Mouse (Mus musculus): ENCODE measurements around the gene Olfr90. TPM values are rescaled to one million over a fixed set of nuclear protein-coding genes. Genes with fewer than 3 reads are reported as not detected.
"Not testable (repeated sequence)": the region's sequence is repeated elsewhere in the genome, so short reads cannot be mapped to it uniquely, and the experiment has no call there.

Gene Olfr90
- 0.14 TPM in 1 of 2 replicates, not detected in the other for polyA plus RNA-seq (2012; rRNA removed)

- Histone ChIP-seq H3K4me1 (ENCODE audit: control insufficient read depth, insufficient read depth, insufficient read length) (no peaks in the 10 kb centered on the region), H3K27ac (ENCODE audit: insufficient read depth, low read length) (no peak within 1 kb of the TSS), H3K4me3 (ENCODE audit: extremely low read depth, insufficient read depth, insufficient read length) (no peak within 1 kb of the TSS), H3K27me3 (ENCODE audit: control insufficient read depth, insufficient read depth, low read length) (no peaks in the 10 kb centered on the region), H3K36me3 (ENCODE audit: control insufficient read depth, insufficient read depth, low read length) (no peaks in the 10 kb centered on the region)
- TF ChIP-seq CTCF (IDR thresholded peaks at IDR 0.05; ENCODE audit: extremely low read depth, insufficient read depth, insufficient read length, insufficient replicate concordance) (no peak), POLR2A (IDR thresholded peaks at IDR 0.05; ENCODE audit: low read depth, low read length) (no peak)
- DNase-seq (ENCODE audit: low read depth in 1 of 2, low spot score in 2 of 2): no peak
These were observed at the start of gene Olfr90 for GRCm38 (mm10) chr17:37088399-37088798. Gene Olfr90 (minus strand): TSS chr17:37088499.

DNA sequence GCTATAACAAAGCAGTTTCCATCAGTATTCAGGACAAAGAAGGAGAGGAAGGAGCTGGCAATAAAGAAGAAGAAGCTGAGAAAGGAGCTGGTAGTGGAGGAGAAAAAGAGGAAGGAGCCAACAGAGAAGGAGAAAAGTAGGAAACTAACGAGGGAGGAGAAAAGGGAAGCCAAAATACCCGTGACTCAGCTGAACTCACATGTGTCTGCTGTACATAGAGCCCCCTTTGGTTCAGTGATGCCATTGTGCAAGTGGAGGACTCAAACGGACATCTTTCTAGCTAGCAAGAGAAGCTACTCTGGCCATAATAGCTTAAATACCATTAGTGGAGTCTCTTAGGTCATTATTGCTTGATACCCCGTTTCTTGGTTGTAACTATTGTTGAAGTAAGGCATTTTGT, 43.1 kb upstream of the Olfr90 start:
- not testable (repeated sequence) for H3K4me3 ChIP-seq (ENCODE audit: extremely low read depth, insufficient read depth, insufficient read length); H3K27ac ChIP-seq (ENCODE audit: insufficient read depth, low read length); H3K27me3 ChIP-seq (ENCODE audit: control insufficient read depth, insufficient read depth, low read length); H3K4me1 ChIP-seq (ENCODE audit: control insufficient read depth, insufficient read depth, insufficient read length); DNase-seq (ENCODE audit: low read depth in 1 of 2, low spot score in 2 of 2); H3K36me3 ChIP-seq (ENCODE audit: control insufficient read depth, insufficient read depth, low read length)
- 30% methylated on average over 4 of the region's 4 CpGs for WGBS

DNA sequence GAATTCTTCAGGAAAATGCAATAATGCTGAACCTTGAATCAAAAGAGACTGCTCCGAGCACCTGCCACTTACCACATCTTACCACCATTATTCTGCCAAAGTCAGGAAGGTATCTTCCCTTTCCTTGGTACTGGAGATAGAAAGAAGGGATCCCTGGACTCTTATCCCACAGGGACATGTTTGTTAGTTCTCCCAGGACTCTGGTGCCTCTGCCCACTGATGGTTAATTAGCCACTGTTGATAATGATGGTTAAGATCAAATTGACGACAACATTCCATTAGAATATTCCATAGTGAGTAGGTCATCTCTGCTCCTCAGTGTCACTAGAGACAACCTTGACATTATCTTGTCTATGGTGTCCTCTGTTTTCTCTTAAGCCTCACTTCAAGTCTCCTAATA, 31.7 kb upstream of the Olfr90 start, which contains the start of gene Olfr92:
Gene Olfr92, minus strand, starts transcription at position 101 of the 400 bp plus-strand sequence.
- Histone ChIP-seq H3K4me1 (ENCODE audit: control insufficient read depth, insufficient read depth, insufficient read length) (no peaks in the 10 kb centered on the region), H3K27me3 (ENCODE audit: control insufficient read depth, insufficient read depth, low read length) (no peaks in the 10 kb centered on the region), H3K27ac (ENCODE audit: insufficient read depth, low read length) (no peak within 1 kb of the TSS), H3K4me3 (ENCODE audit: extremely low read depth, insufficient read depth, insufficient read length) (no peak within 1 kb of the TSS), H3K36me3 (ENCODE audit: control insufficient read depth, insufficient read depth, low read length) (no peaks in the 10 kb centered on the region)
- WGBS: 85% methylated on average over 2 of the region's 2 CpGs
- DNase-seq (ENCODE audit: low read depth in 1 of 2, low spot score in 2 of 2): no peak
- TF ChIP-seq POLR2A (IDR thresholded peaks at IDR 0.05; ENCODE audit: low read depth, low read length) (no peak), CTCF (IDR thresholded peaks at IDR 0.05; ENCODE audit: extremely low read depth, insufficient read depth, insufficient read length, insufficient replicate concordance) (no peak)

GRCm38 (mm10) chr17:37098178-37098577, 9.9 kb upstream of the Olfr90 start, which contains the start of gene Olfr91:
Gene Olfr91 (minus strand): TSS chr17:37098278.
- H3K36me3 ChIP-seq (ENCODE audit: control insufficient read depth, insufficient read depth, low read length): no peaks in the 10 kb centered on the region
- no peaks in the 10 kb centered on the region for H3K27me3 ChIP-seq (ENCODE audit: control insufficient read depth, insufficient read depth, low read length)
- TF ChIP-seq POLR2A (IDR thresholded peaks at IDR 0.05; ENCODE audit: low read depth, low read length): no peak
- TF ChIP-seq CTCF (IDR thresholded peaks at IDR 0.05; ENCODE audit: extremely low read depth, insufficient read depth, insufficient read length, insufficient replicate concordance): no peak
- H3K4me3 ChIP-seq (ENCODE audit: extremely low read depth, insufficient read depth, insufficient read length): no peak within 1 kb of the TSS
- H3K4me1 ChIP-seq (ENCODE audit: control insufficient read depth, insufficient read depth, insufficient read length): no peaks in the 10 kb centered on the region
- no peak within 1 kb of the TSS for H3K27ac ChIP-seq (ENCODE audit: insufficient read depth, low read length)
- DNase-seq (ENCODE audit: low read depth in 1 of 2, low spot score in 2 of 2): no peak
- 91% methylated on average over 1 of the region's 1 CpGs for WGBS

GRCm38 (mm10) chr17:37093289-37093688, 5.0 kb upstream of the Olfr90 start:
- no peak for DNase-seq (ENCODE audit: low read depth in 1 of 2, low spot score in 2 of 2)

DNA sequence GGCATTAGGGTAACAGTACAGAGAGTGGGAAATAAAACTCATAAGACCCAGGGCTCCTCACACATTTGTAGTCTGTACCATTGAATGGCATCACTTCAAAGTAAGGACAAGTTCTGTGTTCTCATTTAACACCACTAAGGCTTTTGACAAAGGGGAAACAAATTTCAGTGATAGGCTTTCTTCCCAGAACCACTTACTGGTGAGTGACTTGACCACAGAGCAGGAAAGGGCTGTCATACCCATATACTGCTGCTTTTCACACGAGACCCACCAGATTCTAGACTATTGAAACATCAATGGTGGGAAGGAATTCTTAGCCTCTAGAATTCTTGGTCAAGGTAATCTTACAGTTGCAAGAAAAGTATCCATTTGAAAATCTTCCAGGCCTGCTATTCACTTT, 3.9 kb upstream of the Olfr90 start:
- DNase-seq (ENCODE audit: low read depth in 1 of 2, low spot score in 2 of 2): no peak
- 6% methylated on average over 1 of the region's 1 CpGs for WGBS

More at GRCm38 (mm10) chr17:37093289-37093688, 5.0 kb upstream of the Olfr90 start:
- Histone ChIP-seq H3K27ac (ENCODE audit: insufficient read depth, low read length) (no peak overlapping the region), H3K4me3 (ENCODE audit: extremely low read depth, insufficient read depth, insufficient read length) (no peak overlapping the region), H3K27me3 (ENCODE audit: control insufficient read depth, insufficient read depth, low read length) (no peaks in the 10 kb centered on the region), H3K4me1 (ENCODE audit: control insufficient read depth, insufficient read depth, insufficient read length) (no peaks in the 10 kb centered on the region), H3K36me3 (ENCODE audit: control insufficient read depth, insufficient read depth, low read length) (no peaks in the 10 kb centered on the region)
- WGBS: 89% methylated on average over 5 of the region's 5 CpGs
- TF ChIP-seq POLR2A (IDR thresholded peaks at IDR 0.05; ENCODE audit: low read depth, low read length): no peak
- no peak for TF ChIP-seq CTCF (IDR thresholded peaks at IDR 0.05; ENCODE audit: extremely low read depth, insufficient read depth, insufficient read length, insufficient replicate concordance)

GRCm38 (mm10) chr17:37085545-37085944, 2.8 kb downstream of the Olfr90 start:
- H3K4me1 ChIP-seq (ENCODE audit: control insufficient read depth, insufficient read depth, insufficient read length): no peaks in the 10 kb centered on the region
- TF ChIP-seq POLR2A (IDR thresholded peaks at IDR 0.05; ENCODE audit: low read depth, low read length): no peak
- no peak for TF ChIP-seq CTCF (IDR thresholded peaks at IDR 0.05; ENCODE audit: extremely low read depth, insufficient read depth, insufficient read length, insufficient replicate concordance)

More for the DNA sequence above, 3.9 kb upstream of the Olfr90 start:
- Histone ChIP-seq H3K4me3 (ENCODE audit: extremely low read depth, insufficient read depth, insufficient read length) (no peak overlapping the region), H3K27me3 (ENCODE audit: control insufficient read depth, insufficient read depth, low read length) (no peaks in the 10 kb centered on the region), H3K4me1 (ENCODE audit: control insufficient read depth, insufficient read depth, insufficient read length) (no peaks in the 10 kb centered on the region), H3K36me3 (ENCODE audit: control insufficient read depth, insufficient read depth, low read length) (no peaks in the 10 kb centered on the region), H3K27ac (ENCODE audit: insufficient read depth, low read length) (no peak overlapping the region)
- TF ChIP-seq POLR2A (IDR thresholded peaks at IDR 0.05; ENCODE audit: low read depth, low read length) (no peak), CTCF (IDR thresholded peaks at IDR 0.05; ENCODE audit: extremely low read depth, insufficient read depth, insufficient read length, insufficient replicate concordance) (no peak)

More at GRCm38 (mm10) chr17:37085545-37085944, 2.8 kb downstream of the Olfr90 start:
- Histone ChIP-seq H3K27me3 (ENCODE audit: control insufficient read depth, insufficient read depth, low read length) (no peaks in the 10 kb centered on the region), H3K36me3 (ENCODE audit: control insufficient read depth, insufficient read depth, low read length) (no peaks in the 10 kb centered on the region), H3K4me3 (ENCODE audit: extremely low read depth, insufficient read depth, insufficient read length) (no peak overlapping the region), H3K27ac (ENCODE audit: insufficient read depth, low read length) (no peak overlapping the region)
- DNase-seq (ENCODE audit: low read depth in 1 of 2, low spot score in 2 of 2): no peak
- WGBS: 76% methylated on average over 10 of the region's 10 CpGs

Measured in spleen, adult 2 months (tissue).